Mouse (Mus musculus) R1 (cell line): ENCODE measurements around the gene Lcn6.
A peak's percentile ranks its signal among the peaks of the same experiment; 100 is the strongest.
"Not testable (repeated sequence)": the region's sequence is repeated elsewhere in the genome, so short reads cannot be mapped to it uniquely, and the experiment has no call there.

Experiments
- DNase-seq: peaks from one replicate; pipeline ENCODE4 v3.0.0-alpha.2; 2018; ENCODE audit warnings: low read depth, low spot score

Lcn6 gene

GRCm38 (mm10) chr2:25701001-25701400, 24.4 kb downstream of the Lcn6 start:
- DNase-seq = no peak

DNA sequence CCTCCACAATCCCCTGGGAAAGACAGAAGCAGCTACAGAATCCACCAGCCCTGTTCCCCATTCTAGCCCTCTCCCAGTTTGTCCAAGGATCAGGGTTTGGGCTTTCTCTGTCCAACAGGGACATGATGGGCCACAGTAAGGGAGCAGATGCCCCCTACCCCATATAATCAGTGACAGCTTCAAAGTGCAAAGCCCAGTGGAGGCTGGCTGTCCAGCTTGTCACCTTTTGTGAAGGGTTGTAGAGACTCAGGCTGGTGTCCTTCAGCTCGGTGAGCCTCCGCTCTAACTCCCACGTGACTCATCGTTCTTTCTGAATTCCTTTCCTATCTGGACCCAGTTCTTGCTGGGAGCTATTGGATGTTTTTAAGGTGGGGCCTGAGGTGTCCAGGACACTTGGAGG, 27.1 kb downstream of the Lcn6 start:
- no peak for DNase-seq

- peak; percentile 89 for DNase-seq
These were observed 30.3 kb downstream of the Lcn6 start, which contains the start of gene Bmyc for GRCm38 (mm10) chr2:25706643-25707481. TSS of gene Bmyc (plus strand) at chr2:25706739.

DNA sequence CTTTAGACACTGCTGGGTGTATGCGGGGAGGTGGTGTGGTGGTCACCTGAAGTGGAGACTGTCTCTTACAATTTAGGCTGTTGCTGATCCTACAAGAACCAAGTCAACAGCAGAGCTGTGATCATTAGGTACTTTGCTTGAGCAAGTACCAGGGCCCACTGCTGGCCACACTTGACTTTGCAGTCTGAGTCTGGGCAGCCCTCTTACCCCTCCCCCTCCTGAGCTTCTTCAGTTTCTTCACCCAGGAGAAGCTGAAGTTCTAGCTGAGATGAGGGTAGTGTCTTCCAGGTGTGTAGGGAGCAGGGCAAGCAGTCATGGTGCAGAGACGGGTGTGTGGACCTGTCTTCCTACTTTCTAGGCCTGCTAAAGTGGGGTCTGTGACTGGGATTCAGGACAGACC, 31.5 kb downstream of the Lcn6 start:
- DNase-seq = peak; percentile 37

DNA sequence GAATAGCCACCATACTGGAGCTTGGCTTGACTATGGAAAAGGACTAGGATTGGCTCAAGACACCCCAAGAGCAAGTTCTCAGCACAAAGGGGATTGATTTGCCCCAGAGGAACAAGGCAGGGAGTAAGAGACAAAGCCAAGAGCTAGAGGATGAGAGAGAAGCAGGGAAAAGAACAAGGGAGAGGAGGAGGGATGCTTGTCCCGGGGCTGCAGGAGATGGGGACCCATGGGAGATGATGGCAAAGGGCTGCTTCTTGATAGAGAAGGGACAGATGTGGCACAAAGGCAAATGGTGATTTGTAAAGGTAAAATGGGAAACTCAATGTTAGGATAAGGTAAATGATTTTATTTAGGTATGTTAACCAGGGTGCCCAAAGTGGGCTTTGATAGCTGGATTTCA, 32.5 kb downstream of the Lcn6 start:
- not testable (repeated sequence) for DNase-seq

DNA sequence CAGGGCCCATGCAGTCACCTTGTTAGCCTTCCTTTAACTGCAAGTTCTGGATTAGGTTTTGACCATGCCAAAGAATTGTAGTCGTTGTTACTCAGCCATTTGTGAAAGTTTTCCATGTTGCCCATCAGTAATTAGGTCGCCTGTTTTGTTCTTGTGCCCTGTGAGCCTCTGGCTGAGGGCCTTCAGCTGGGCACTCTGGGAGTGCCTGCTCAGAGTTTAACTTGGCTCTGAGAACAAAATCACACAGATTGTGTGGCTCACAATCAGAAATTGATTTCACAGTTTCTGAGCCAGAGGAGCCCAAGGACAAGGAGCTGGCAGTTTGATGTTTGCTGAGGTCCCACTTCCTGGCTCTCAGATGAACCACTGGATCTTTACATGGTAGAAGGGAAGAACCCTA, 33.2 kb downstream of the Lcn6 start:
- DNase-seq = not testable (repeated sequence)

DNA sequence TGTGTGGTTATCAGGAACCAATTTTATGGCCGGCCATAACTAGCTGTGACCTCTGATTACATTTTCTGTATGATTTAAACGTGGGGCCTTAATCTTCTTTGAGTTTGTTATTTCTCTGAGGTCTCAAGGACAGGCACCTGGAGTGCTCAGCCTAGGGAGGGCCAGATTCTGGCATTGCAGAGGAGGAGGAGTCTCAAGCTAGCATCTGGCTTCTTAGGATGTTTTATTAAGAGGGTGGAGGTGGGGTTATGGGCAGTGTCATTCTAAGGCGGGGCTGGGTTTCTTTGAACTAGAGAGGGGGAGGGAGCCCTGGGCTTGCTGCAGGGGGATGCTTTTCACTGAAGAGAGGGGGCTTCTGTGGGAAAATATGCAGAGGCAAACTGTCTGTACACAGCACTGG, 35.1 kb downstream of the Lcn6 start:
- DNase-seq = not testable (repeated sequence)

GRCm38 (mm10) chr2:25717222-25717621, 40.6 kb downstream of the Lcn6 start:
- no peak for DNase-seq
